Mouse (Mus musculus) bone marrow macrophage, adult 2 months (primary cell): ENCODE results near the gene Dnm3. TPM values are rescaled to one million over a fixed set of nuclear protein-coding genes. Genes with fewer than 3 reads are reported as not detected.
A peak's percentile ranks its signal among the peaks of the same experiment; 100 is the strongest.

Experiments used
- H3K27ac ChIP-seq: 2 replicates; pipeline ENCODE4 v1.5.1; 2012; ENCODE audit warnings: low read depth, low read length; ENCODE audit not compliant: insufficient read depth
- H3K4me1 ChIP-seq: 2 replicates; pipeline ENCODE4 v1.6.1; 2012; ENCODE audit warnings: low read length; ENCODE audit not compliant: control insufficient read depth, insufficient read depth
- H3K4me3 ChIP-seq: 2 replicates; pipeline ENCODE4 v1.5.1; 2012; ENCODE audit warnings: mild to moderate bottlenecking, low read length, moderate library complexity; ENCODE audit not compliant: insufficient read depth
- CTCF ChIP-seq: IDR thresholded peaks from 2 replicates; pipeline ENCODE4 v1.5.1; 2012; ENCODE audit warnings: low read depth, mild to moderate bottlenecking, low read length, moderate library complexity
- POLR2A ChIP-seq: IDR thresholded peaks from 2 replicates; pipeline ENCODE4 v1.6.1; 2012; ENCODE audit warnings: mild to moderate bottlenecking, low read depth, low read length, borderline replicate concordance
- polyA plus RNA-seq: library from polyadenylated mRNA; stranded (reverse); fragments of >200 nt; gene quantifications from 2 replicates; pipeline ENCODE4 v1.2.4, GENCODE M21; 2012; ENCODE audit not compliant: missing spikeins, insufficient read depth, insufficient read length

Dnm3 gene
- polyA plus RNA-seq, 1 experiment, result 0.29 TPM

DNA sequence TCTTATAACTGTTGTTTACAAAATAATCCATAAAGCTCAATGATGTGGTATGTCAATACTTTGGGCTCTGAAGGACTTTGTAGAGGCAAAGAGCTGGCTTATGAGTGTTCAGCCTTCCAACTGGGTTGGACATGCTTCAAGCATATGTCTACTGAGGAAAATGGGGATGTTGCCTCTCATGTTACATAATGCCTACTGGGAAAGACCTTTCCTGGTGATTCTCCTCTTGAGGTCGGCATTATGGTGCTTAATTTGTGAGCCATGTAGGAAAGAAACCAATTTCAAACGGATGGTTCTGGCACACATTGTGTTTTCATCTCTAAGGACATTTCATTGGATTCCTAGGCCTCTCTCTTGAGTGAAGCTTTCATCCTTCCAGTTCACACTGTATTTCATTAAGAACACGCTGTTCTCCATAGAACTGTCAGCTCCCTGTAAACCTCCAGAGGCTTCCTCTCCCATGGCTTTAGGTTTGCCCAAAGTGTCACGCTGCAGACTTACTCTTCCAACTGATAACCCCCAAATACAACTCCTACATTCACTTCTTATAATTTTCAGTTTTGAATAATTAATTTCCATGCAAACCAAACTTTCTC lies 370.7 kb downstream of the Dnm3 start:
- Histone ChIP-seq H3K27ac (no peak overlapping the region), H3K4me1 (no peaks in the 10 kb centered on the region), H3K4me3 (no peak overlapping the region)
- TF ChIP-seq POLR2A, result no peak
- no peak for TF ChIP-seq CTCF

DNA sequence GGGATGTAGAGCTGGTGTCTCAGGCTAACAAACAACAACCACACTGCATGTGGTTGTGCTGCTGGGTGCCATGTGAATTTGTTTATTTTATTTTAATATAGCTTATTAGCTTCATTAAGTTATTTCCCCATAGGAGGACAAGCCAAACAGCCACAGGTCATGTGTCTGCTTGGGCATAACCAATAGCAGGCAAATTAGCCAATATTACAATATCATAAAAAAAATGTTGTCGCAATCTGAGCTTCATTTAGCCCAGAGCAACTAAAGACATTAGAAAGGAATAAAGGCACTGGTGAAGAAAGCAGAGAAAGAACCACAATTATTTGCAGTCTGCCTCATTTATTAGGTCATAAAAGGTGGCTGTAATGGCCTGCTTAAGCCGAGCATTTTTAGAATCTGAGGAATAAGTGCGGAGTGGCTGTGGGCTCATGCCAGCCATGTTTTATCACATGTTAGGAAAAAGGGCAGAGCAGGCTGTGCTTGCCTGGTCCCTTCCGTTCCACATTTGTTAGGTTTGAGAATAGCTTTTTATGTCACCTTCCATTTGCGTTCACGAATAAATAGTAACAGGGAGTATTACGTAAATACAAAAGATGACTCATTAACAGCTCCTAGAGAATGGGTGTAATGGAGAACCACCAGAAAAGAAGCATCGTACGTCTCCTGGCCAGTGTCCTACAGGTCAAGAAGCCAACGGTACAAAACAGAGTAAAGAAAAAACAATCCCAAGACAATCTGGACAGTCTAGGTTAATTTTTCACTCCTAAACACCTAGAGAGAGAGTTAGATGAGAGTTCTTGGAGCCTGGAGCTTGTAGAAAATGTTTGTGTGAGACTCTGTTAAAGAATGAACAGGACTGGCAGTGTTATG lies 376.6 kb downstream of the Dnm3 start:
- H3K4me1 ChIP-seq, result peaks cover 16% of the 10 kb centered on the region
- H3K4me3 ChIP-seq, result no peak overlapping the region
- TF ChIP-seq CTCF (no peak), POLR2A (no peak)
- peak overlapping the region; percentile 7 for H3K27ac ChIP-seq

DNA sequence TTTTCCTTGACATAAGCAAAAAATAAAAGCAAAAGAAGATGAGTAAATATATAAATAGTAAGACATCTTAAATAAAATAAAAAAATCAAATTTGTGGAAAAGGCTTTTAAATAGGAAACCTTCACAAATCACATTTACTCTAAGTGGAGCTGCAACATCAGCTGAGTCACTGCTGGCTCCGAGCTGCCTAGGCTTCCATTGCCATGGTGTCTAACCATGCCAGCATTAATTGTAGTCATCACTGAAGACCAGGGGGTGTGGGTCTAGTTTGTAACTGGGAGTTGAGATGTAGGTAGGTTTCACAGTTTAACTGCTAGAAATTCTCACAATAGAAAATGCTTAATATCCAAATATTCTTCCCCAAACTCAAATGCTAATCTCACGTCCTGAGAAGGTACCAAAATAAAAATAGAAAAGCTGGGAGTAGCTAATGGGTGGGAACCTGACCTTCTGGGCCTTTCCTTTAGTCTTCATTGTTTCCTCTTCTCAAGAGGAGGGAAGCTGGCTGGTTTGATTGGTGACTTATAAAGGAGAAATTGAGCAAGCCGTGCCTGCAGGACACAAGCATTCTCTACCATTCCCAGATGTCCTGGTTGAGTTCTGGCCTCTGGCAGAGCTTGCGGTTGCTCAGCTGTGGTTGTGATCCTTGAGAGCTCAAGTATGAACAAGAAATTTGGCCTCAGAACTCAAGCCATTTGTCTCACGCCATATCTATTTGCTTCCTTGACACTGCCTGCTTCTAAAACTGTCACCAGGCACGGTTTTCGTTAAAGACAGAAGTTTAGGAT lies 377.6 kb downstream of the Dnm3 start:
- Histone ChIP-seq H3K27ac (no peak overlapping the region; the same call in 1 of the 2 replicates), H3K4me1 (peaks cover 16% of the 10 kb centered on the region), H3K4me3 (no peak overlapping the region)
- TF ChIP-seq POLR2A (no peak), CTCF (no peak)

DNA sequence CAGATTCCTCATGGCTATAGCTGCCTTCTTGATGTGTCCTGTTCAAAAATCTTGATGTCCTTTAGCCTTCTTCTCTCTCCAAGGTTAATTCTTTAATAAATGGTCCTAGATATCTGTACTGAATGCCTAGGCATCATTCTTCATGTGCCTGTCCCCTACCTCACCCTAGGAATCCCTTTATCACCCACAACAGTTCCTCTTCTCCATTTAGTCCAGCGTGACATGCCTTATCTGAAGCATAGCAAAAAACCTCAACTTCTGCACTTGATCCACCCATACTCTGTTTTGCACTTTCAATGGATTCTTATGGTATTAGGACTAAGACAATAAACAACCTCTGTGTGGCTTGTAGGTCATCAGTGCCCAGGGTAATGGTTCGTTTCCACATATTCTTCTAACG lies 378.6 kb downstream of the Dnm3 start:
- Histone ChIP-seq H3K4me3 (no peak overlapping the region), H3K4me1 (peaks cover 19% of the 10 kb centered on the region), H3K27ac (no peak overlapping the region)
- no peak for TF ChIP-seq CTCF
- no peak for TF ChIP-seq POLR2A

DNA sequence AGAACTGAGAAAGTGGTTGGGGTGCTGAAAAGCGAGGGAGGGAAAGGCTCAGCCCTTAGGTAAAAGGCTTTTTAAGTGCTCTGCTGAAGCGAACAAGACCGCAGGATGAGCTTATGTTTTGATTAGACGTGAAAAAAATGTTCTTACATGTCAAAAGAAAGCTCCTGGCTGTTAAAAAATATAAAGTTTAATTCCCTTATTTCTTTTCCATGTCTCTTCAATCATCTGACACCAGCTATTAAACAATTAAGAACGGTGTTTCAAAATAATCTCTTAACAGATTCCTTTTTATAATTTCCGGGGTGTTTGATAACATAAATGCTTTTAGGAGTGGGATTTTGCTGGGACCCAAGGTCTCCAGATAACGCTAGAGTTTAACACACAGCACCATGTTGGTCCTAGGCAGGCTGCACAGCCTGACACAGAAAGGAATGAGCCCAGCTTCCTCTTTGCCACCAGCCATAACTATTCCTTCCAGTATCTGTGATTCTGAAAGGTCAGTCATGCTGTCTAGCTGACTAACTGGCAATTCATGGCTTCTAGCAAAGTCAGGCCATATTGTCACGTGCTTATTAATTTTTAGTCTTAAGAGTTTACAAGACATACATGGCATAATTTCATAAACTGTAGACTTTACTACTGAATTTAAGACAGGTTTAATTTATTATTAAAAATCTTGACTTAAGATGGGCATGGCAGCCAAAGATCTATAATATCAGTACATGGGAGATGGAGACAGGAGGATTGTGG lies 383.1 kb downstream of the Dnm3 start:
- Histone ChIP-seq H3K4me3 (no peak overlapping the region), H3K4me1 (peaks cover 12% of the 10 kb centered on the region), H3K27ac (no peak overlapping the region)
- TF ChIP-seq CTCF, result no peak
- no peak for TF ChIP-seq POLR2A

DNA sequence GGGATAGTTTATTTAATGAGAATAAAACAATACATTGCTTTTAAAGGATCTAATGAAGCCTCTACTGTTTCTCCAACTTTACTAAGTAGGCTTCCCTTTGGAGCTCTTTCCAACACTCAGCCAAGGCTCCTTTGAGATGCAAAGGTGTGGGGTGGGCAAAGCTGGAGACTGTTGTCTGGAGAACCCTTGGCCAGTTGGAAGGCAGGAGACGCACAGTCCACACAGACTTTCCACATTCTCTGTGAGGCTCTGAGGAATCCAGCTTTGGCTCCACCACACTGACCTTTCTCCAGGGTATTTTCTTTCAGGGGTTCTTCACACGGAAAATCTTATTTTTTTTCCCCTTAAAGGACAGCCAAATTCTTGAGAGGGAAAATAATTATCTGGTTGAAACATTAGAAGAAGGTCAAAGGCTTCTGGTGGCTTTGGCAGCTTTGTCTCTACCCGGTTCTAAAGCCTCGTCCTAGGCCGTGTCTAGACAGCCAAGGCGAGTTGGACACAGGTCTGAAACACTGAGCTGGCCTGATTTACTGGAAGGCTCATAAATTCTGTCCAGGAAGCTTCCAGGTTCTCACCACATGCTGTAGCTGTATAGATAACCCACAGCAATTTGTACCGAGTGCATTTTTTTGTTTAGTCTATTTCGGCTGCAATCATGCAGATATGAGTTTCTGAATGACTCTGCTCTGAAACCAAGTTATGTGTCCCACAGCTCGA lies 383.9 kb downstream of the Dnm3 start:
- TF ChIP-seq POLR2A (no peak), CTCF (no peak)
- Histone ChIP-seq H3K4me1 (peaks cover 12% of the 10 kb centered on the region), H3K4me3 (no peak overlapping the region), H3K27ac (no peak overlapping the region)

DNA sequence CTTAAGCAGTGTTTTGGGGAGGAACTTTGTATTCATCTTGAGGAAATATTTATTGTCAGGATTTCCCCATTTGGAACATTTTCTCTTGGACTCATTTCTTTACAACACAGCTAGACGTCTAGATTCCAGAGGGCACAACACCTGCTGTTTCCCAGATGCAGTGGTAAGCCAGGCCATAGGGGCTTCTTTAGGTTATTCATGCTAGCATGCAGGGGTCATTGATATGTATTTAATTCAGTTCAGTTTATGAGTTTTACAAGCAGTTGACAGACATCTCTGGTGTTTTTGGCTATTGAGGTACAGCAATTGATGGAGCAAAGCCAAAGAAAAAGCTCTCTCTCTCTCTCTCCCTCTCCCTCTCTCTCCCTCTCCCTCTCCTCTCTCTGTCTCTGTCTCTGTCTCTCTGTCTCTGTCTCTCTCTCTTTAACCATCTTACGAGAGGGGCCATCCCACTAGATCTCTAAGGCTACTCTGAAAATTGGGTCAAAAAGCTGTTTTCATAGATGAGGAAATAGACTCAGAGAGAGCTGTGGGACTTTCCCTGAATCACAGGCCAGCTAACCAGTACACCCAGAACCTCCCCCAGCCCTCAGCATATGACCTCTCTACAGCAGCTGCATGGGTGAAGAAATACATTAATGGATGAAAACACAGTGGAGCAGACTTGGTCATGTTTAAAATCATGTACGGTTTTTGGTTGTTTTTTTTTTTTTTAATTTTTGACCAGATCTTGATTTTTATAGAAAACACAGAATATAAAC lies 384.8 kb downstream of the Dnm3 start:
- peaks cover 17% of the 10 kb centered on the region for H3K4me1 ChIP-seq
- H3K27ac ChIP-seq, result peak overlapping the region; percentile 49
- TF ChIP-seq CTCF (no peak), POLR2A (no peak)
- H3K4me3 ChIP-seq, result no peak overlapping the region

DNA sequence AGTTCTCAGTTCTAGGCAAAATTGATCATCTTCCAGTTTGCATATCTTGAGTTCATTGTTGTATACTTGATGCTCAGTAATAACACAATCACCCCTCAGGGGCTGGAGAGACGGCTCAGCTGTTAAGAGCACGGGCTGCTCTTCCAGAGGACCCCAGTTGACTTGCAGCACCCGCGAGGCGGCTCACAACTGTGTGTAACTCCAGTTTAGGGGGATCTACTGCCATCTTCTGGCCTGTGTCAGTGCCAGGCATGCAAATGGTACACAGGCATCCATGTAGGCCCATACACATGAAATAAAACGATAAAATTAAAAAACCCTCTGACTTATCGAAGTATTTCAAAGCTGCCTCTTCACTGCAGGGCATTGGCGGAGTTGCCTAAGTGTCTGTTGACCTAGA lies 385.4 kb downstream of the Dnm3 start:
- H3K27ac ChIP-seq, result no peak overlapping the region
- TF ChIP-seq POLR2A, result no peak
- no peak for TF ChIP-seq CTCF
- no peak overlapping the region for H3K4me3 ChIP-seq
- H3K4me1 ChIP-seq, result peaks cover 17% of the 10 kb centered on the region
